Mouse (Mus musculus): ENCODE results near the gene Gns. TPM values are rescaled to one million over a fixed set of nuclear protein-coding genes. Genes with fewer than 3 reads are reported as not detected.

Gene Gns
- polyA plus RNA-seq, 1 experiment from 2014 or later = 25.7 TPM

DNA sequence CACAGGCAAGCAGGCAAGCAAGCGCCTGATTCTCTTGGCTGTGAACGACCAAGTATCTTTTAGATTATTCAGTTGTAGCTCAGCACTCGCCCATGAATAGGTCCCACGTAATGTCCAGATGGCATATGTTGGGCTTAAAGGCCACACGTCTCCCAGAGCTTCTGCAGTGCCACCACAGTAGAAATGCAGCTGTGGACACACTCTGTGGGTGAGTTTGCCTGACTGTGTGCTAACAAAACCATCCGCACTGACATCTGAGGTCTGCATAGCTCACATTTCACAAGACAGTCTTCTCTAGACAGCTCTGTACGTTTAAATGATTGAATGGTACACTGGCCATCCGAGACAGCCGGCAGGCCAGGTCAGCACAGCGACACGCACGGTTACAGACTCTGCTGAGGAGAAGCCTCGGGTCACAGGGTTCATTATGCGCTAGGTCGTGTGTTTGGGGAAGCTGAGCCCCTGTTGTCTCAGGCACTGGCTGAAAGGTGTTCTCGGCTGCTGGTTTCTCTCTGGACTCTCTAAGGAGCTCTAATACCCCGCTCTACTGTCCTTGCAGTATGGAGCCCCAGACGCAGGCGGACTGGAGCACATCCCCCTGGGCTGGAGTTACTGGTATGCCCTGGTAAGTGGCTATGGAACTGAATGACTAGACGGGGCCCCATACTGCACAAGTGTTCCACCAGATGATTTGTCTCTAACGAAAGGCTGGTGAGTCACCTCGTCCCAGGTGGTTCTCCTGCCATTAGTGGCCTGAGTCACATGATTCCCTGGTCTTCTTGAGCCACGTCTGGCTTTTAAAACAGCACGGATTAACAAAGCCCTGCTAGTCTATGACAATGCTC is 11.0 kb downstream of the Gns start:
- Histone ChIP-seq H3K36me3 (ENCODE audit: control insufficient read depth, insufficient read depth, low read length) (peaks cover 17% of the 10 kb centered on the region), H3K9me3 (ENCODE audit: control insufficient read depth, low read length) (no peaks in the 10 kb centered on the region), H3K27me3 (ENCODE audit: control insufficient read depth, insufficient read depth, low read length) (no peaks in the 10 kb centered on the region), H3K4me2 (replicated peaks; ENCODE audit: low read depth) (no peak overlapping the region), H3K9ac (ENCODE audit: low read length) (no peak overlapping the region), H3K27ac (replicated peaks) (peak overlapping the region; percentile 73), H3K4me3 (ENCODE audit: low read depth, low read length) (no peak overlapping the region), H3K4me1 (replicated peaks; ENCODE audit: control insufficient read depth, insufficient read depth) (no peaks in the 10 kb centered on the region)
- TF ChIP-seq CTCF (IDR thresholded peaks at IDR 0.05; ENCODE audit: low read depth) (no peak), EP300 (optimal IDR thresholded peaks at IDR 0.05) (no peak)
- peak; percentile 45 for ATAC-seq (ENCODE audit: low FRiP score, low TSS enrichment)
- DNase-seq (ENCODE audit: low spot score) = peak; percentile 50
- WGBS = 64% methylated on average over 24 of the region's 24 CpGs

DNA sequence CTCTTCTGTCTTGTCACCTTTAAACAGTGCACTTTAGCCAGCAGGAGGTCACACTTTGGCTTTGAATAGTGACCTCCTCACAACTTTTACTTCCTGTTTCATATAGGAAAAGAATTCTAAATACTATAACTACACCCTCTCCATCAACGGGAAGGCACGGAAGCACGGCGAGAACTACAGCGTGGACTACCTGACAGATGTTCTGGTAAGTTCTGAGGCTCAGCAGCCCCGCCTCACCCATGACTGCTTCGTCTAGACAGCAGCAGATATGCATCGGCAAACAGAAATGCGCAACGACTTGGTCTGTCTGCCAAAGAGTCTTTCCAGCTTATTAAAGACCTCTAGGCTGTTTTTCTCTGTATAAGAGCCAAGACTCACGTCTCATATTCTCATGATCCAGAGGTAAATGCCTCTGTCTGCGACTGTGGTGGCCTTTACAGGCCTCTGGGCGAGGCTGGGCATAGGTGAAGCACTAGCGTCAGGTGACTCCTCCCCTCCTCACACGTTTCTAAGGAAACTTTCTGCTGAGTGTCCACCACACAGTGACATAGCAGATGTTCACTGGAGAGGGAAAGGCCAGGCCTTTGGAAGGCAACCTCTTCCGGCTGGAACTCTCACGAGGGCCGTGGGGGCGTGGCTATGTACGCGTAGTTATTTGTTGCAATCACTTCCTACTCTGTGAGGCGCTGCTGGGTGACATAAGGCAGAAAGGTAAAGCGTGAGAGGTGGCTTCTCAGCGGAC is 11.8 kb downstream of the Gns start:
- no peak overlapping the region for H3K9ac ChIP-seq (ENCODE audit: low read length)
- H3K4me1 ChIP-seq (replicated peaks; ENCODE audit: control insufficient read depth, insufficient read depth) = no peaks in the 10 kb centered on the region
- WGBS = 72% methylated on average over 24 of the region's 24 CpGs
- no peak overlapping the region for H3K4me2 ChIP-seq (replicated peaks; ENCODE audit: low read depth)
- peaks cover 22% of the 10 kb centered on the region for H3K36me3 ChIP-seq (ENCODE audit: control insufficient read depth, insufficient read depth, low read length)
- no peaks in the 10 kb centered on the region for H3K9me3 ChIP-seq (ENCODE audit: control insufficient read depth, low read length)
- H3K4me3 ChIP-seq (ENCODE audit: low read depth, low read length) = no peak overlapping the region
- TF ChIP-seq CTCF (IDR thresholded peaks at IDR 0.05; ENCODE audit: low read depth) (no peak), EP300 (optimal IDR thresholded peaks at IDR 0.05) (no peak)
- H3K27me3 ChIP-seq (ENCODE audit: control insufficient read depth, insufficient read depth, low read length) = no peaks in the 10 kb centered on the region
- DNase-seq (ENCODE audit: low spot score) (peak; percentile 89), ATAC-seq (ENCODE audit: low FRiP score, low TSS enrichment) (peak; percentile 89)
- peak overlapping the region; percentile 73 for H3K27ac ChIP-seq (replicated peaks)

DNA sequence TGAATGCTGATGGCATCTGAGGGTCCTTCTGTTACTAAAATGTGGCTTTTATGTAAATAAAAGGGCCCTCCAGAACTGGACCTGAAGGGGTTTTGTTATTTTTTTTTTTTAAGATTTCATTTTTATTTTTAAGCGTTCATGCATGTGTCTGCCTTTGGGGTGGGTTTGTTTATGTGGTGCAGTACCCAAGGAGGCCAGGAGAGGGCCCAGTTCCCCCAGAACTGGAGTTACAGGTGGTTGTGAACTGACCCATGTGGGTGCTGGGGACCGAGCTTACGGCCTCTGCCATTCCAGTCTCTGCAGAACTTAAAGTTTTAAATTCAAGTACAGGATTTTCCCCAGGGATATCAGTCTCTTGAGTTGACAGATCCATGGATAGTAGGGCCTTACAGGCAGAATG is 14.5 kb downstream of the Gns start:
- Histone ChIP-seq H3K27ac (replicated peaks) (no peak overlapping the region), H3K36me3 (ENCODE audit: control insufficient read depth, insufficient read depth, low read length) (peaks cover 28% of the 10 kb centered on the region), H3K4me1 (replicated peaks; ENCODE audit: control insufficient read depth, insufficient read depth) (no peaks in the 10 kb centered on the region), H3K9ac (ENCODE audit: low read length) (no peak overlapping the region), H3K4me3 (ENCODE audit: low read depth, low read length) (no peak overlapping the region), H3K9me3 (ENCODE audit: control insufficient read depth, low read length) (no peaks in the 10 kb centered on the region), H3K4me2 (replicated peaks; ENCODE audit: low read depth) (no peak overlapping the region), H3K27me3 (ENCODE audit: control insufficient read depth, insufficient read depth, low read length) (no peaks in the 10 kb centered on the region)
- WGBS = 97% methylated on average over 3 of the region's 3 CpGs
- TF ChIP-seq EP300 (optimal IDR thresholded peaks at IDR 0.05) = no peak
- TF ChIP-seq CTCF (IDR thresholded peaks at IDR 0.05; ENCODE audit: low read depth) = peak; percentile 40; the same call in 1 of the 2 replicates
- DNase-seq (ENCODE audit: low spot score) (no peak), ATAC-seq (ENCODE audit: low FRiP score, low TSS enrichment) (no peak)

DNA sequence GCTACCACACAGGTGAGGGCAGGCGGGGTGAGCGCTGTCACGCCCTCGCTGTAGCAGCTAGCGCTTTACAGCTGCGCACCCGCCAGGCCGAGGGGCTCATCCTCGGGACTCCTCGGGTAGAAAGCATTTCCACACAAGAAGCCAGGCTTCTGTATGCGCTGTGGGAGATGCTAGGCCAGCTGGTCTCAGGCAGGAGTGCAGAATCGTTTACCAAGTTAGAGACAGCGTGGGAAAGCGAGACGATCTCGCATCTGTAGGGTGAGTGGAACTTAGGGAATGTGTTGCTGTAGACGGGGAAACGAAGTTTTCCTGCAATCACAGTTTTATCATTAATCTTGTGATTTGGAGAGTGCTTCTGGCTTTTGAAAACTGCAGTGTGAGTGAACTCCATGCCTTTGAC is 16.4 kb downstream of the Gns start:
- no peak overlapping the region for H3K4me2 ChIP-seq (replicated peaks; ENCODE audit: low read depth)
- H3K9ac ChIP-seq (ENCODE audit: low read length) = no peak overlapping the region
- DNase-seq (ENCODE audit: low spot score) = no peak
- H3K4me3 ChIP-seq (ENCODE audit: low read depth, low read length) = no peak overlapping the region
- 77% methylated on average over 18 of the region's 18 CpGs for WGBS
- no peak overlapping the region for H3K27ac ChIP-seq (replicated peaks)
- no peaks in the 10 kb centered on the region for H3K9me3 ChIP-seq (ENCODE audit: control insufficient read depth, low read length)
- no peak for TF ChIP-seq EP300 (optimal IDR thresholded peaks at IDR 0.05)
- TF ChIP-seq CTCF (IDR thresholded peaks at IDR 0.05; ENCODE audit: low read depth) = no peak
- ATAC-seq (ENCODE audit: low FRiP score, low TSS enrichment) = no peak
- H3K4me1 ChIP-seq (replicated peaks; ENCODE audit: control insufficient read depth, insufficient read depth) = no peaks in the 10 kb centered on the region
- peaks cover 26% of the 10 kb centered on the region for H3K36me3 ChIP-seq (ENCODE audit: control insufficient read depth, insufficient read depth, low read length)
- H3K27me3 ChIP-seq (ENCODE audit: control insufficient read depth, insufficient read depth, low read length) = no peaks in the 10 kb centered on the region

DNA sequence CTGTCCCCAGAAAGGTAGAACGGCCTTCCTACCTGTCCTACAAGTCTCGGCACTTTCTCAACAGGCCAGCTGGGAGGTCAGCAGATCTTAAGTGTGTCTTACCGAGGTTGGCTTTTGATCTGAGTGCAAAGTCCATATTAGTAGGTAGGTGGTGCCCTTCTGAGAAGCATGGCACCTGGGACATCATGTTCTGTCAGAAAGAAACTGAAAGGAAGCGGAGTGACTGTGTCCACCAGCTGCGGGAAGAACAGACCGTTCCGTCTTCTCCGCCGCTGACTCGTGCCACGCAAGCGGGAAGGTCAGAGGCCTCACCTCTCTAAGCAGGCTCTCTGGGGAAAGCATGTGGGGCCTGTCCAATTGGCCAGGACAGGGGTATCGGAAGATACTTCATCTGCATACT is 19.8 kb downstream of the Gns start:
- WGBS = 74% methylated on average over 13 of the region's 13 CpGs
- ATAC-seq (ENCODE audit: low FRiP score, low TSS enrichment) (peak; percentile 88), DNase-seq (ENCODE audit: low spot score) (peak; percentile 71)
- H3K27ac ChIP-seq (replicated peaks) = no peak overlapping the region
- H3K9ac ChIP-seq (ENCODE audit: low read length) = no peak overlapping the region
- TF ChIP-seq CTCF (IDR thresholded peaks at IDR 0.05; ENCODE audit: low read depth) = peak; percentile 30; the same call in 1 of the 2 replicates
- no peak for TF ChIP-seq EP300 (optimal IDR thresholded peaks at IDR 0.05)
- H3K4me2 ChIP-seq (replicated peaks; ENCODE audit: low read depth) = no peak overlapping the region
- no peaks in the 10 kb centered on the region for H3K9me3 ChIP-seq (ENCODE audit: control insufficient read depth, low read length)
- peaks cover 17% of the 10 kb centered on the region for H3K36me3 ChIP-seq (ENCODE audit: control insufficient read depth, insufficient read depth, low read length)
- no peaks in the 10 kb centered on the region for H3K4me1 ChIP-seq (replicated peaks; ENCODE audit: control insufficient read depth, insufficient read depth)
- H3K4me3 ChIP-seq (ENCODE audit: low read depth, low read length) = no peak overlapping the region
- H3K27me3 ChIP-seq (ENCODE audit: control insufficient read depth, insufficient read depth, low read length) = no peaks in the 10 kb centered on the region
